Mouse (Mus musculus) small intestine, adult 2 months (tissue): ENCODE data around the gene Chrd.

Source experiments
- CTCF ChIP-seq: fragments of 200-500 bp; IDR thresholded peaks from 2 replicates; pipeline ENCODE4 v1.5.1; 2012; ENCODE audit warnings: low read depth, mild to moderate bottlenecking, control low read depth, inconsistent platforms, low read length, moderate library complexity, mixed read lengths; ENCODE audit not compliant: insufficient replicate concordance, insufficient read length; ENCODE audit errors: extremely low read depth
- POLR2A ChIP-seq: fragments of 200-500 bp; IDR thresholded peaks from 2 replicates; pipeline ENCODE4 v1.6.1; 2012; ENCODE audit warnings: low read depth, mild to moderate bottlenecking, control low read depth, inconsistent platforms, low read length, moderate library complexity

DNA sequence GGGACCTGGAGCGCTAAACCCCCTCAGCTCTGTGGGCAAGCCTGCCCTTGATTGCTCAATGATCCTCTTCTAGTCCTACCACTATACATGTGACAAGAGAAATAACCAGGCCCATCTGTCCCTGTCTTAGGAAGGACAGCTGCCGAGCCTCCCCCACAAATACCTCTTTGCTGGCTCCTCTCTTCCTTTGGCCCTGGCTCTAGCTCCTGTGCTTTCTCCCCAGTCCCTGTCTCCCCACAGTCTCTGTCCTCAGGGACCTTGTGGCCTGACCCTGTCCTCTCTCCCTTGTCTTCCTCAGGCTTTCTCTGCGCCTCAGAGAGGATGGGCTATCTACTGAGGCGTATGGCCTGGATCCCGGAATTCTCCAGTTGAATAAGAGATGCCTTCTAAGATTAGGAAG, 1.2 kb upstream of the Chrd start:
- TF ChIP-seq CTCF (no peak), POLR2A (no peak)
